Mouse (Mus musculus) limb, embryonic 14.5 days (tissue): ENCODE data around the gene Dnajb8. TPM values are rescaled to one million over a fixed set of nuclear protein-coding genes. Genes with fewer than 3 reads are reported as not detected.

Source experiments
- ATAC-seq: fragments of 200-750 bp; cut with Nextera tagmentation; 2 replicates; pipeline ENCODE4 v1.8.0; 2017; ENCODE audit warnings: low read depth, moderate number of reproducible peaks, moderate TSS enrichment; ENCODE audit not compliant: low FRiP score
- DNase-seq: peaks from one replicate; pipeline ENCODE4 v3.0.0-alpha.2; 2015; ENCODE audit warnings: low spot score
- H3K27ac ChIP-seq: fragments of 300-500 bp; sonication (generic); replicated peaks from 2 replicates; pipeline ENCODE4 v1.5.1; 2014; ENCODE audit warnings: low read depth, mild to moderate bottlenecking, low read length, moderate library complexity, mixed read lengths
- H3K27me3 ChIP-seq: fragments of 300-500 bp; sonication (generic); 2 replicates; pipeline ENCODE4 v1.6.1; 2014; ENCODE audit warnings: low read length, mixed read lengths; ENCODE audit not compliant: control insufficient read depth, insufficient read depth
- H3K36me3 ChIP-seq: fragments of 300-500 bp; sonication (generic); 2 replicates; pipeline ENCODE4 v1.6.1; 2014; ENCODE audit warnings: mild to moderate bottlenecking, low read length, moderate library complexity, mixed read lengths; ENCODE audit not compliant: control insufficient read depth, insufficient read depth
- H3K4me1 ChIP-seq: fragments of 300-500 bp; sonication (generic); 2 replicates; pipeline ENCODE4 v1.6.1; 2014; ENCODE audit warnings: antibody characterized with exemption, low read length, mixed read lengths; ENCODE audit not compliant: control insufficient read depth, insufficient read depth
- H3K4me2 ChIP-seq: fragments of 300-500 bp; sonication (generic); replicated peaks from 2 replicates; pipeline ENCODE4 v1.6.1; 2014; ENCODE audit warnings: low read depth, mild to moderate bottlenecking, low read length, moderate library complexity; ENCODE audit not compliant: severe bottlenecking
- H3K4me3 ChIP-seq: fragments of 300-500 bp; sonication (generic); replicated peaks from 2 replicates; pipeline ENCODE4 v1.5.1; 2014; ENCODE audit warnings: low read length
- H3K9ac ChIP-seq: fragments of 300-500 bp; sonication (generic); 2 replicates; pipeline ENCODE4 v1.6.1; 2014; ENCODE audit warnings: mild to moderate bottlenecking, low read depth, low read length, moderate library complexity; ENCODE audit not compliant: severe bottlenecking
- H3K9me3 ChIP-seq: fragments of 300-500 bp; sonication (generic); 2 replicates; pipeline ENCODE4 v1.6.1; 2016; ENCODE audit warnings: low read length; ENCODE audit not compliant: control insufficient read depth
- POLR2A ChIP-seq: fragments of 200-500 bp; IDR thresholded peaks from 2 replicates; pipeline ENCODE4 v1.8.0; 2012; ENCODE audit warnings: inconsistent platforms, mild to moderate bottlenecking, moderate library complexity, borderline replicate concordance; ENCODE audit not compliant: insufficient read depth, insufficient read length; ENCODE audit errors: extremely low read depth
- WGBS: fragments of 180-500 bp; shearing (Covaris S2); extraction: QIAGEN DNeasy Blood & Tissue Kit; methylation state at CpG from one replicate; pipeline ENCODE4 v1.1.7; 2014; 5-methylcytosine and 5-hydroxymethylcytosine counted together
- polyA plus RNA-seq, 2 experiments: library from polyadenylated mRNA; depleted of rRNA in 1 of 2; stranded (reverse) in 1 of 2; unstranded in 1 of 2; fragments of >200 nt; fragmentation: Nextera tagmentation in 1 of 2; extraction: Ambion mirVana in 1 of 2; gene quantifications; 2 replicates each; pipeline versions ENCODE4 v1.2.1 to v1.2.3; 2012 to 2014

The Dnajb8 gene
- polyA plus RNA-seq, 2 experiments: not detected

DNA sequence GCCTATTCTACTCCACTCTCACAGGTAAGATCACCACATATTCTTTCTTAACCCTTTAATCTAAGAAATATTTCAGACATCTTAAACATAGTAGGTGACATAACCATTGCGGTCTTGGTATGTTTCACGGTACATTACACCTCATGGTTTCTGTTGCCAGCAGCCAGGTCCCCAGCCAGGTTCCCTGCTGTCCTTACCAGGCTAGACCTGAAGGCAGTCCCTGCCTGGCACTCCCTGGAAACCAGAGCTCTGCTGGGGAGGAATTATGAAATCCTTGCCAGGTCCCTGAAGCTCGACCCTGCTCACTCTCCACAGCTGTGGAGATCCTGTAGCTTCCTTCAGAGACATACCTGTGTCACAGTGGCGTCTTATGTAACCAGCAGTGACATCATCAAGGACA, 5.9 kb upstream of the Dnajb8 start:
- DNase-seq: no peak
- H3K9ac ChIP-seq: no peak overlapping the region
- no peaks in the 10 kb centered on the region for H3K36me3 ChIP-seq
- no peaks in the 10 kb centered on the region for H3K27me3 ChIP-seq
- no peak overlapping the region for H3K4me2 ChIP-seq
- no peak overlapping the region for H3K4me3 ChIP-seq
- TF ChIP-seq POLR2A: no peak
- no peak overlapping the region for H3K27ac ChIP-seq
- H3K4me1 ChIP-seq: no peaks in the 10 kb centered on the region
- 0 out of 2 replicates have a peak, but pooled peaks cover 3% of the 10 kb centered on the region for H3K9me3 ChIP-seq
- ATAC-seq: no peak
- WGBS: 70% methylated on average over 4 of the region's 4 CpGs

- DNase-seq: no peak
- H3K27ac ChIP-seq: no peak overlapping the region
- H3K9ac ChIP-seq: no peak overlapping the region
- H3K27me3 ChIP-seq: no peaks in the 10 kb centered on the region
- H3K36me3 ChIP-seq: no peaks in the 10 kb centered on the region
- H3K4me3 ChIP-seq: no peak overlapping the region
- H3K4me1 ChIP-seq: no peaks in the 10 kb centered on the region
- WGBS: 12% methylated on average over 4 of the region's 4 CpGs
- ATAC-seq: no peak
- no peak for TF ChIP-seq POLR2A
- H3K9me3 ChIP-seq: 0 out of 2 replicates have a peak, but pooled peaks cover 3% of the 10 kb centered on the region
- no peak overlapping the region for H3K4me2 ChIP-seq
These were observed 3.0 kb upstream of the Dnajb8 start for GRCm38 (mm10) chr6:88219094-88219493.

- no peak for ATAC-seq
- no peak for DNase-seq
- no peaks in the 10 kb centered on the region for H3K4me1 ChIP-seq
- no peaks in the 10 kb centered on the region for H3K27me3 ChIP-seq
- no peaks in the 10 kb centered on the region for H3K36me3 ChIP-seq
- H3K9me3 ChIP-seq: no peaks in the 10 kb centered on the region
- H3K9ac ChIP-seq: no peak overlapping the region
- no peak for TF ChIP-seq POLR2A
- WGBS: 18% methylated on average over 5 of the region's 5 CpGs
- H3K4me2 ChIP-seq: no peak overlapping the region
- H3K27ac ChIP-seq: no peak overlapping the region
- H3K4me3 ChIP-seq: no peak overlapping the region
These were observed 4.5 kb downstream of the Dnajb8 start for GRCm38 (mm10) chr6:88226570-88226994.

DNA sequence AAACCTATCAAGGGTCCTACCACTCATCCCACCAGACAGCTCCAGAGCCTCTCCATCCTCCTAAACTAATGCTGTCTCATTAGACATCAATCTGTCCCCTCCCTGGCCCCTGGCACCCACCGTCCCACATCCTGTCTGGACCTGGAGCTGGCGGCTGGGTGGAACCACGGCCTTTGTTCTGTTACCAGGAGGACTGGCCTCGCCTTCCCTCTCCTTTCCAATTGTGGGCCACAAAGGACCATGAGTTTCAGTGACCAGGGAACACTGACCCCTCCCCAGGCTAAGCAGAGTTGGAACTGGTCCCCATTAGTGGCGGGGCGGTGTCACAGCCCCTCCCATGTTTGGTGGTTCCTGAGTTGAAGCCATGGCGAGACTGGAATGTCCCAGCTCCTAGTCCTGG, 5.5 kb downstream of the Dnajb8 start:
- no peak overlapping the region for H3K4me3 ChIP-seq
- ATAC-seq (no peak), DNase-seq (no peak)
- H3K4me2 ChIP-seq: no peak overlapping the region
- H3K9ac ChIP-seq: no peak overlapping the region
- H3K9me3 ChIP-seq: no peaks in the 10 kb centered on the region
- no peaks in the 10 kb centered on the region for H3K27me3 ChIP-seq
- WGBS: 35% methylated on average over 7 of the region's 7 CpGs
- H3K4me1 ChIP-seq: no peaks in the 10 kb centered on the region
- TF ChIP-seq POLR2A: no peak
- no peaks in the 10 kb centered on the region for H3K36me3 ChIP-seq
- H3K27ac ChIP-seq: no peak overlapping the region

- Histone ChIP-seq H3K4me1 (no peaks in the 10 kb centered on the region), H3K9ac (no peak overlapping the region), H3K27ac (no peak overlapping the region), H3K27me3 (no peaks in the 10 kb centered on the region), H3K4me3 (no peak overlapping the region), H3K4me2 (no peak overlapping the region), H3K36me3 (no peaks in the 10 kb centered on the region), H3K9me3 (no peaks in the 10 kb centered on the region)
- ATAC-seq (no peak), DNase-seq (no peak)
- WGBS: 83% methylated on average over 12 of the region's 12 CpGs
- TF ChIP-seq POLR2A: no peak
These were observed 7.2 kb downstream of the Dnajb8 start for GRCm38 (mm10) chr6:88229221-88229620.

DNA sequence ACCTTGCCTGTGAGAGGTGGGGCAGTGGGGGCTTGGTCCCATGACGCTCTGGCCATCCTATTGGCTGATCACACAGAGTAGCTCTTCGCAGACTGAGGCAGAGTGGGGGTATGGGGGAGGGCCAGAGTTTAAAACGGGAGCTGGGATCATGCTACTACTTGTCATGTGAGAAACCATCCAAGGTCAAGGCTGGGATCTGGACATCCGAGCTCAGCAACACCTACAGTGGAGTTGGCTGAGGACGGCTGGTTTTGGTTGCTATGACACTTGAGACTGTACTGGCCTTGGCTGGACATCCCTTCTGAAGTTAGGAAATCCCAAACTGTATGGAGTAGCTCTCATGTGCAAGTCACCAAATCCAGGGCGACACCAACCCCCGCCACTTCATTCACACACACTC, 9.8 kb downstream of the Dnajb8 start:
- Histone ChIP-seq H3K27ac (no peak overlapping the region), H3K27me3 (no peaks in the 10 kb centered on the region), H3K36me3 (no peaks in the 10 kb centered on the region), H3K4me2 (no peak overlapping the region), H3K4me3 (no peak overlapping the region), H3K4me1 (peaks cover 2% of the 10 kb centered on the region; the same call in 1 of the 2 replicates), H3K9ac (no peak overlapping the region), H3K9me3 (no peaks in the 10 kb centered on the region)
- ATAC-seq (no peak), DNase-seq (no peak)
- 78% methylated on average over 7 of the region's 7 CpGs for WGBS
- no peak for TF ChIP-seq POLR2A
